Mouse (Mus musculus): Measurements from ENCODE around the gene Prkce.

Gene Prkce

GRCm38 (mm10) chr17:86637311-86637710, 469.7 kb downstream of the Prkce start:
- no peak for DNase-seq (ENCODE audit: low spot score)

DNA sequence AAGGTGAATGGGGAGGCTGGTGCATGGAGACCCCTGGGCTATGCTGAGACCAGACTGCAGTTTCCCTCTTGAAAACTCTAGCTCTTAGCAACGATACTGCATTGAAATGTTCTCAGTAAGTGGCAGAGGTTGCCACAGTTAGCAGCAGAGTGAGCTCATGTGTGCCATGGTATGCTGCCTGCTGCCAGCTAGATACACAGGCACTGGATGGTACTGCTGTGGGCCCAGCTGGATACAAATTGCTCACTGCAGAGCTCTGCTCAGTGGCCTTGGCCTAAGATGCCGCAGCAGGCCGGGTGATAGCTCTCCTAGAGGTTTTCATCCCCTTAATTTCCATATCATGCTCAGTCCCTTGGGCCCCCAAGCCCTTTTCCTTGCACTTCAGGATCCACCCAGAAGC, 471.7 kb downstream of the Prkce start:
- peak; percentile 27 for DNase-seq (ENCODE audit: low spot score)

DNA sequence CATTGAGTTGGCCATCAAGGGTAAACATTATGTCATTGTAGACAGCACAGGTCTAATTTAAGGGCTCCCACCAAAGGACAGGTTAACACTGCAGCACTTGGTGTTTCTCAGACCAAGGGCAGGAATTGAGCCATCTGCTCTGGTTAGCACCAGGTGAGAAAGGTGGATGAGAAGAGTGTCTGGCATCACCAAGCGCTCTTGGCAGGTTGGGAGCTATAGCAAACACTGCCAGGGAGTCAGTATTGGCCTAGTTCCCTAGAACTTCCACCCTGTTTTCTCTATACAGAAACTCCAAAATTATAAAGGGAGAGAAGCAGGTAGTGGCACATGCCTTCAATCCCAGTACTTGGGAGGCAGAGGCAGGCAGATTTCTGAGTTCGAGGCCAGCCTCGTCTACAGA, 479.6 kb downstream of the Prkce start:
- no peak for DNase-seq (ENCODE audit: low spot score)

- no peak for DNase-seq (ENCODE audit: low spot score)
Observed at GRCm38 (mm10) chr17:86648856-86649435, 481.4 kb downstream of the Prkce start.

DNA sequence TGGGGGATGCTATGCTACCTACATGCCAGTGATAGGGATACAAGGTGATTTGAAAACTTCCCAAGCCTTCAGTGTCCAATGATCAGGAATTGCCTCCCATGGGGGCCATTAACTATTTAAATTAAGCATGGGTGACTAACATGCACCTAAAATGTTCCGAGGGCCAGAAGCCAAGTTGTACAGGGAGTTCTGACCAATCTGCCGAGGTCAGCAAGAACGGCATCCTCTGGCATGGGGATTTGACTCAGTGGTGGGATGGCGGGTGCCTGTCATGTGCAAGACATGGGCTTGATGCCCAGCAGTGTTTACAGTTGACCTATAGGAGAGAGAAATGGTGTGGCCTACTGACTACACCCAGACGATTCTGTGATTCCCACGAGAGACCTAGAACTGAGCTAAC, 482.7 kb downstream of the Prkce start:
- no peak for DNase-seq (ENCODE audit: low spot score)

DNA sequence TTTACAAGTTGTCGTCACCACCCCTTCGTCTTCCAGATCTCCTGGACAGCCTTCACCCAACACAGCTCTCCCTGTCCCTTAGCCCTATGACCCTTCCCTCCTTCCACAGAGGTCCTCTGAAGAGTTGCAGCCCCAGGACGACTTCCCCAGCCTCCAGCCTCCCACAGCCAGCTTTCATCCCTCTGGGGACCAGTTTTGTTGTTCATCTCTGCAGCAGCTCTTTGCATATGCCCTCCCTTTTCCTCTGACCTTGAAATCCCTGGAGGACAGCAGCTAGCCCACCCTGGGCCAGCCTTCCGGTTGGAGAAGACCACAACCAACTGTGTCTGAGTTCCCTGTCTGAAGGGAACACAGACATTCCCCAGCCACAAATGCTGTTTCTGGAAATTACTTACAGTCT, 483.5 kb downstream of the Prkce start:
- DNase-seq (ENCODE audit: low spot score) = no peak

- DNase-seq (ENCODE audit: low spot score) = no peak
Observed at GRCm38 (mm10) chr17:86652751-86653150, 485.2 kb downstream of the Prkce start.

DNA sequence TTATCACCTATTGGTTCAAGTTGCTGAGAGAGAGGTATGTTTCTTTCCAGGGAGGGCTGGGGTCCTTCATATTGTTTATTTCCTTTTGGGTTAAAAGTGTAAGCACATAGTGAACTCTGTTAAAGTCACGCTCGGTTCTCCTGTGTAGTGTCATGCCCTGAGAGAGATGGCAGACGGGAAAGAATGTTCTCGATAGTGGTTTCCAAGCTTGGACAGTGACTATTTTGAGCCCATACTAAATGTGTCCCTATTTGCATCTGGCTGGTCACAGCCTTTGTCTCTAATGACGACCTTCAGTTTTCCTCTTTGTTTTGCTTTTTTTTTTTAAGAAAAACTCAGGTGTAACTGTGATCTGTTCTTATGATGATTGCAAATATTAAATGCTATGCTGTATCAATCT, 488.8 kb downstream of the Prkce start:
- no peak for DNase-seq (ENCODE audit: low spot score)

DNA sequence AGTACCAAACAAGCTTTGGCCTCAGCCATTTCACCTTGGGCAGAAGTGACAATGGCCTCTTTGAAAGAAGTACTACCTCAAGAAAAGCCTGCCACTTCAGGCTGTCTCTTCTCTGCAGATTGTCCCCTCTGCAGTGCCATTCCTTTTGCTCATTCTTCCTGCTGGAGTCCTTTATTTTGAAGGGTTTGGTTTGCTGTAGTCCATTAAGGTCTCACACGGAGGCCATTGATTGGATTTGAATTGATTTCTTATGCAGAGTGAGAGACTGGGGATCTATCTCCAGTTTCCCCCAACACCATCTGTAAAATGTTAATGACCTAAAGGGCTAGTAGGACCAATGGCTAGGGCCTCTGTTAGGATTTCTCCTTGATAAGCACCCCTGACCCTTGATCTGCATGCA, 494.7 kb downstream of the Prkce start:
- no peak for DNase-seq (ENCODE audit: low spot score)

GRCm38 (mm10) chr17:86663471-86663870, 495.9 kb downstream of the Prkce start:
- DNase-seq (ENCODE audit: low spot score) = no peak

DNA sequence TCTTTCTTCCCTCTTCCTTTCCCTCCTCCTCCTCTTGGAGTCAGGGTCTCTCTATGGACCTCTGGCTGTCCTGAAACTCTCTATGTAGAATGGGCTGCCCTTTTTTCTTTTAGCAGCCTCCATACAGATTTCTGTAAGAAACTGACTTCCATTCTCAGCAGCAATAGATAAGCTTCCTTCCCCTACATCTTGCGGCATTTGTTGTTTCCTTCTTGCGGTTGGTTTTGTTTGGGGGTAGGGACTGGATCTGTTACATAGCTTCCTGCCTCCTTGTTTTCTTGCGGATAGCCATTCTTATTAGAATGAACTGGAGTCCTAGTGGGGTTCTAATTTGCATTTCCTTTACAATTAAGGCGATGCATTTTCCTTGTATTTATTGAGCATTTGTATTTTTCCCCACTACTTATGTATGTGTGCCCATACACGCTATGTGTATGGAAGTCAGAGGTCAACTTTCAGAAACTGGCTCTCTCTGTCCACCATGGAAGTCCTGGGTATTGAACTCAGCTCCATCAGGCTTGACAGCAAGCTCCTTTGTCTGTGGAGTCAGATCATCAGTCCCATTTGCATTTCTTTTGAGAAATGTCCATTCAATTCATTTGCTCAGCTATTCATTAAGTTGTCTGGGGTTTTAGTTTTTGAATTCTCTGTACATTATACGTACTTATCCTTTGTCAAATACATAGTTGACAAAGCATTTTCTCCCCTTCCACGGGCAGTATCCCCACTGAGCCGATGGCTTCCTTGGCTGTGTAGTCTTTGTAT, 500.4 kb downstream of the Prkce start:
- DNase-seq (ENCODE audit: low spot score) = no peak

GRCm38 (mm10) chr17:86669641-86670373, 502.2 kb downstream of the Prkce start:
- DNase-seq (ENCODE audit: low spot score) = no peak

DNA sequence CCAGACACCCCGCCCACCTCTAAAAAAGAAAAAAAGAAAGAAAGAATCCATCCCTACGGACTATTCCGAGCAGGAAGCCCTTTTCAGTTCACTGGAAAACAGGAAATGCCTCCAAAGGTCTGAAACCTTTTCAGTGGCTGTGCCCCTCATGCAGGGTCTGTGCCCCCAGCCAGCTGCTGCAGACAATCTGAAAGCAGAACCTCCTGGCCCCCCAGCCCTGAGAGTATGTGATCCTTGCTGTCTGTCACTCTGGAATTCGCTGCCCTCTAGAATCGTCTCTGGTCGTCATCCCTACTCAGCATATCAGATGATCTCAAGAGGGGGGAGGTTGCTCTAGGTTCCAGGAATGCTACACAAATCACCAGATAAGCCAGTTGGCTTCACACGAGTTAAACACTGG, 503.1 kb downstream of the Prkce start:
- no peak for DNase-seq (ENCODE audit: low spot score)

DNA sequence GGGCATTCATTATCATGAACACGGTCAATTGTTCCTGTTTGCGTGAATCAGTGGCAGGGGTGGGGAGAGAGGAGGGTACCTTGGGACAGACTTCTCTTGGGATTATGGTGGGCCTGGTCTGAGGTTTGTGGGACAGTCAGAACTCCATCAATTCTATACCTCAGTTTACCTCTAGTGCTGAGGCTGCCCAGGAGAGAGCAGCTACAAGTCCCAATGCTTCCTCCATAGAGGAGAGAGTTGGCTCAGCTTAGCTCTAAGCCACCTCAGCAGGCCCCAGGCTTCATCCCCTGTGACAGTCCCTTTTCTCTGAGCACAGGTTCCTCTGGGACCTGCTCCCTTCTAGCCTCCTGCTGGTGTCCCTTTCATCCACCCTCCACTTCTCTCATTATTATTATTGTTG, 507.4 kb downstream of the Prkce start:
- no peak for DNase-seq (ENCODE audit: low spot score)

GRCm38 (mm10) chr17:86676336-86676735, 508.8 kb downstream of the Prkce start:
- DNase-seq (ENCODE audit: low spot score) = no peak

GRCm38 (mm10) chr17:86676909-86677308, 509.3 kb downstream of the Prkce start:
- no peak for DNase-seq (ENCODE audit: low spot score)

GRCm38 (mm10) chr17:86685263-86685662, 517.7 kb downstream of the Prkce start:
- no peak for DNase-seq (ENCODE audit: low spot score)

GRCm38 (mm10) chr17:86687021-86687420, 519.4 kb downstream of the Prkce start:
- DNase-seq (ENCODE audit: low spot score) = no peak

- DNase-seq (ENCODE audit: low spot score) = no peak
Observed at GRCm38 (mm10) chr17:86690871-86691390, 523.3 kb downstream of the Prkce start.

- no peak for DNase-seq (ENCODE audit: low spot score)
Observed at GRCm38 (mm10) chr17:86697751-86698150, 530.2 kb downstream of the Prkce start.

DNA sequence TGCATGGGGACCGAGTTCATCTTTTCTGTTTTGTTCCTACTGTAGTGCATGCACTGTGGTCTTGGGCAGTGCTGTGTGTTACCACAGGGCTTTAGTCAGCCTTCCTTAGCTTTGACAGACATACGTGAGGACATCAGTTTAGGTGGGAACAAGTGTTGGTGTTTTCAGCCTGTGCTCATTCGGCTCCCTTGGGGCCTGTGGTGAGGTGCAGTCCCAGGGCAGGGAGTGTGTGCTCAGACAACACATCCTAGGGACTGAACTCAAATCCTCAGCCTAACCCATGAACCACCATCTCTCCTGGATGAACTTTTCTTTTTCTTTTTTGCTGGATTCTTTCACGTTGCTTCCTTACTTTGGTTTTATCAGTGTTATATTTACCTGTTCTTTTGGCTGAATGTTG, 535.8 kb downstream of the Prkce start:
- no peak for DNase-seq (ENCODE audit: low spot score)

DNA sequence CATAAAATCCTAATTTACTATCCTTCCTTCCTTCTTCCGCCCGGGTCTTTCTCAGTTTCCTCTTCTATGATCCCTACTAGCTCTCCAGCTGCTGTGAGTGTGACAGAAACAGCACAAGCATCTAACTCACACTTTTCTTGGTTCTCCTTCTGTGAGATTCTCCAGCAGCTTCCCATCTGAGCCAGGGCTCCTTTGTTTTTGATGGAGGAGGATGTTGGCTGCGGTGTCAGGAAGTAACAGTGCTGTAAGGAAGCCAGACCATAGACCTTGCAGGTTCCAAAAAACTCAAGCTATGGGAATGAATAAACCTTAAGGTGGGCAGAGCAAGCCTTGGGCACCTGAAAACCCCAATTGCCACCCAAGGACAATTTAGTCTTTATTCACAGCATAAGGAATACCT, 537.7 kb downstream of the Prkce start:
- no peak for DNase-seq (ENCODE audit: low spot score)

- no peak for DNase-seq (ENCODE audit: low spot score)
Observed at GRCm38 (mm10) chr17:86706467-86706866, 538.9 kb downstream of the Prkce start.
